9 mouse cellular contexts compared by ENCODE assay signal in genomic region chr3:146326743-146327536, GRCm38 (mm10).
DNase-seq lines count a peak whose midpoint lies in the region; ATAC-seq lines count a peak whose summit lies in the region.
"Had no signal": no experiment of that assay in that cellular context is flagged by ENCODE, and none has a peak within 500 bp of the region (broad histone marks: within the 10 kb centered on the region; RNA-seq: fewer than 3 reads in every experiment).

No protein-coding gene starts in this region.

- H3K4me2 ChIP-seq in heart, embryonic 11.5 days, result peak overlapping the region; percentile 74
- peak overlapping the region; percentile 76 for H3K4me2 ChIP-seq in liver, embryonic 12.5 days

- H3K9ac ChIP-seq in heart, embryonic 11.5 days (ENCODE audit: low read depth, low read length), result no peak overlapping the region
- no peak overlapping the region for H3K9ac ChIP-seq in liver, embryonic 12.5 days
- H3K9ac ChIP-seq: liver, embryonic 14.5 days had no signal

- DNase-seq in heart, postnatal 10 days, result no peak
- peak; percentile 71 for DNase-seq in 416B (ENCODE audit: low read depth)
- DNase-seq in spleen, postnatal 4 days (ENCODE audit: low spot score in 2 of 2), result no peak
- no peak for DNase-seq in T-cell, adult 2 months (ENCODE audit: low spot score)
- no peak for DNase-seq in adrenal gland, adult 18-20 months (ENCODE audit: low spot score in 2 of 2)

- H3K27ac ChIP-seq in heart, embryonic 11.5 days (ENCODE audit: low read depth, low read length), result peak overlapping the region; percentile 86; the same call in 1 of the 2 replicates
- no peak overlapping the region for H3K27ac ChIP-seq in liver, embryonic 12.5 days
- H3K27ac ChIP-seq: liver, embryonic 14.5 days had no signal

- ATAC-seq in heart, embryonic 11.5 days (replicated peaks; ENCODE audit: insufficient number of reproducible peaks, low FRiP score, low TSS enrichment), result peak; percentile 29; the same call in 1 of the 2 replicates
- ATAC-seq in granulocyte monocyte progenitor cell, adult 5-6 weeks (replicated peaks; ENCODE audit: poor library complexity, severe bottlenecking), result 0 out of 2 replicates have a peak, but pooled peaks have one; percentile 17
- ATAC-seq in liver, embryonic 12.5 days, result no peak

- no peaks in the 10 kb centered on the region; the same call in 1 of the 2 replicates for H3K27me3 ChIP-seq in heart, embryonic 11.5 days (ENCODE audit: control insufficient read depth, insufficient read depth, low read length)
- H3K27me3 ChIP-seq in liver, embryonic 12.5 days (replicated peaks), result peaks cover 20% of the 10 kb centered on the region; the same call in 1 of the 2 replicates

- peaks cover 11% of the 10 kb centered on the region for H3K4me1 ChIP-seq in heart, embryonic 11.5 days (ENCODE audit: control insufficient read depth, insufficient read depth, low read length)
- H3K4me1 ChIP-seq in liver, embryonic 12.5 days, result peaks cover 18% of the 10 kb centered on the region

- intact Hi-C loops in heart, postnatal 10 days (cut with DNase I), result loop anchor here (5.0 kb wide), 1 partner anchor 590 kb away; no protein-coding TSS in a partner anchor

- H3K9me3 ChIP-seq in heart, embryonic 11.5 days (replicated peaks; ENCODE audit: control insufficient read depth, low read length), result no peaks in the 10 kb centered on the region
- no peaks in the 10 kb centered on the region for H3K9me3 ChIP-seq in liver, embryonic 12.5 days (replicated peaks)

- no peak overlapping the region for H3K4me3 ChIP-seq in heart, embryonic 11.5 days (ENCODE audit: low read depth, low read length)
- H3K4me3 ChIP-seq in liver, embryonic 12.5 days, result no peak overlapping the region

- 34% methylated on average over 14 of the region's 17 CpGs for WGBS in heart, embryonic 11.5 days (ENCODE audit: insufficient replicate concordance)
- 28% methylated on average over 16 of the region's 17 CpGs for WGBS in liver, embryonic 12.5 days (ENCODE audit: insufficient replicate concordance)

- H3K36me3 ChIP-seq in heart, embryonic 11.5 days (ENCODE audit: control insufficient read depth, insufficient read depth, low read length), result no peaks in the 10 kb centered on the region
- no peaks in the 10 kb centered on the region for H3K36me3 ChIP-seq in liver, embryonic 12.5 days
